Comparison of ENCODE assay signal across 9 mouse cellular contexts in genomic region chr14:27044221-27044966, GRCm38 (mm10). TPM values are rescaled to one million over a fixed set of nuclear protein-coding genes. Genes with fewer than 3 reads are reported as not detected.
DNase-seq lines count a peak whose midpoint lies in the region; ATAC-seq and TF ChIP-seq lines count a peak whose summit lies in the region.
"Had no signal": no experiment of that assay in that cellular context is flagged by ENCODE, and none has a peak within 500 bp of the region (broad histone marks: within the 10 kb centered on the region; RNA-seq: fewer than 3 reads in every experiment).

No protein-coding gene starts in this region.

- TF ChIP-seq POLR2A in embryonic fibroblast, embryonic 13.5 days (IDR thresholded peaks at IDR 0.05; ENCODE audit: low read depth, low read length) = 0 out of 2 replicates have a peak, but pooled peaks have one; percentile 33
- TF ChIP-seq POLR2A in small intestine, adult 2 months (IDR thresholded peaks at IDR 0.05; ENCODE audit: low read depth, low read length) = no peak

- H3K4me1 ChIP-seq in neural tube, embryonic 11.5 days (ENCODE audit: control insufficient read depth, insufficient read depth, low read length) = peaks cover 51% of the 10 kb centered on the region
- peaks cover 24% of the 10 kb centered on the region for H3K4me1 ChIP-seq in embryonic fibroblast, embryonic 13.5 days (ENCODE audit: control insufficient read depth, insufficient read depth, low read length)
- H3K4me1 ChIP-seq in hindbrain, embryonic 11.5 days (replicated peaks; ENCODE audit: control insufficient read depth, insufficient read depth, low read length) = peaks cover 10% of the 10 kb centered on the region; the same call in 1 of the 2 replicates
- peaks cover 26% of the 10 kb centered on the region; the same call in 1 of the 2 replicates for H3K4me1 ChIP-seq in small intestine, adult 2 months (ENCODE audit: control insufficient read depth, insufficient read depth, insufficient read length, low read length)
- H3K4me1 ChIP-seq in forebrain, postnatal 0 days (ENCODE audit: insufficient read depth) = 0 out of 2 replicates have a peak, but pooled peaks cover 3% of the 10 kb centered on the region

- H3K4me3 ChIP-seq in neural tube, embryonic 11.5 days (ENCODE audit: low read depth, low read length) = no peak overlapping the region
- no peak overlapping the region for H3K4me3 ChIP-seq in embryonic fibroblast, embryonic 13.5 days (ENCODE audit: insufficient read depth, low read length)
- H3K4me3 ChIP-seq in hindbrain, embryonic 11.5 days (ENCODE audit: low read depth, low read length) = no peak overlapping the region
- no peak overlapping the region for H3K4me3 ChIP-seq in small intestine, adult 2 months (ENCODE audit: low read depth, low read length)
- H3K4me3 ChIP-seq in forebrain, postnatal 0 days (ENCODE audit: low read depth, low read length) = no peak overlapping the region

- no peak overlapping the region for H3K9ac ChIP-seq in neural tube, embryonic 11.5 days (ENCODE audit: low read length)
- H3K9ac ChIP-seq in hindbrain, embryonic 11.5 days (ENCODE audit: low read depth, low read length) = no peak overlapping the region
- no peak overlapping the region for H3K9ac ChIP-seq in forebrain, postnatal 0 days

- H3K36me3 ChIP-seq in neural tube, embryonic 11.5 days (ENCODE audit: control insufficient read depth, insufficient read depth, low read length) = no peaks in the 10 kb centered on the region
- no peaks in the 10 kb centered on the region for H3K36me3 ChIP-seq in hindbrain, embryonic 11.5 days (ENCODE audit: control insufficient read depth, insufficient read depth, low read length)
- H3K36me3 ChIP-seq in small intestine, adult 2 months (ENCODE audit: control insufficient read depth, insufficient read depth, low read length) = no peaks in the 10 kb centered on the region
- H3K36me3 ChIP-seq in forebrain, postnatal 0 days (ENCODE audit: insufficient read depth) = no peaks in the 10 kb centered on the region

- no peak for TF ChIP-seq CTCF in embryonic fibroblast, embryonic 13.5 days (IDR thresholded peaks at IDR 0.05; ENCODE audit: borderline replicate concordance, insufficient read depth, low read length)
- TF ChIP-seq CTCF in small intestine, adult 2 months (IDR thresholded peaks at IDR 0.05; ENCODE audit: extremely low read depth, insufficient read length, insufficient replicate concordance, low read depth, low read length) = no peak
- TF ChIP-seq CTCF in forebrain, postnatal 0 days (IDR thresholded peaks at IDR 0.05; ENCODE audit: low read depth) = no peak

- DNase-seq in neural tube, embryonic 11.5 days (ENCODE audit: low spot score) = peak; percentile 48
- no peak for DNase-seq in neural tube, embryonic 10.5 days (ENCODE audit: extremely low spot score, low spot score)
- DNase-seq in hindbrain, embryonic 11.5 days (ENCODE audit: low spot score) = no peak
- no peak for DNase-seq in urinary bladder, postnatal 25 days (ENCODE audit: low spot score)
- DNase-seq in forebrain, postnatal 0 days = no peak

- H3K27ac ChIP-seq in neural tube, embryonic 11.5 days (ENCODE audit: low read depth, low read length) = peak overlapping the region; percentile 75
- H3K27ac ChIP-seq in embryonic fibroblast, embryonic 13.5 days (ENCODE audit: insufficient read depth, low read length) = peak overlapping the region; percentile 69
- H3K27ac ChIP-seq in hindbrain, embryonic 11.5 days (ENCODE audit: low read depth, low read length) = peak overlapping the region; percentile 59
- H3K27ac ChIP-seq in small intestine, adult 2 months (ENCODE audit: insufficient read depth, low read depth, low read length) = 0 out of 2 replicates have a peak overlapping the region, but pooled peaks have one; percentile 53
- H3K27ac ChIP-seq in forebrain, postnatal 0 days (ENCODE audit: low read depth, low read length) = no peak overlapping the region

- no peaks in the 10 kb centered on the region for H3K9me3 ChIP-seq in neural tube, embryonic 11.5 days (ENCODE audit: control insufficient read depth, low read length)
- H3K9me3 ChIP-seq in hindbrain, embryonic 11.5 days (ENCODE audit: control insufficient read depth, low read length) = no peaks in the 10 kb centered on the region
- no peaks in the 10 kb centered on the region for H3K9me3 ChIP-seq in forebrain, postnatal 0 days (ENCODE audit: low read length)

- H3K27me3 ChIP-seq in neural tube, embryonic 11.5 days (ENCODE audit: control insufficient read depth, insufficient read depth, low read length) = 0 out of 2 replicates have a peak, but pooled peaks cover 2% of the 10 kb centered on the region
- 0 out of 2 replicates have a peak, but pooled peaks cover 4% of the 10 kb centered on the region for H3K27me3 ChIP-seq in hindbrain, embryonic 11.5 days (ENCODE audit: control insufficient read depth, insufficient read depth, low read length)
- no peaks in the 10 kb centered on the region for H3K27me3 ChIP-seq in small intestine, adult 2 months (ENCODE audit: control insufficient read depth, insufficient read depth, low read length)
- H3K27me3 ChIP-seq in forebrain, postnatal 0 days (ENCODE audit: insufficient read depth, low read length) = peaks cover 6% of the 10 kb centered on the region; the same call in 1 of the 2 replicates

- WGBS in neural tube, embryonic 11.5 days = under 1% methylated on average over 11 of the region's 11 CpGs
- 2% methylated on average over 11 of the region's 11 CpGs for WGBS in hindbrain, embryonic 11.5 days
- 11% methylated on average over 11 of the region's 11 CpGs for WGBS in small intestine, adult 2 months
- 15% methylated on average over 11 of the region's 11 CpGs for WGBS in forebrain, postnatal 0 days

- peak; percentile 74 for ATAC-seq in neural tube, embryonic 11.5 days (ENCODE audit: insufficient read depth, low FRiP score, low TSS enrichment)
- ATAC-seq in hindbrain, embryonic 11.5 days (ENCODE audit: low FRiP score) = peak; percentile 67
- no peak for ATAC-seq in monocyte, adult 5-6 weeks (replicated peaks; ENCODE audit: insufficient number of reproducible peaks, low FRiP score, low TSS enrichment, poor library complexity, severe bottlenecking)
- no peak for ATAC-seq in forebrain, postnatal 0 days

- peak overlapping the region; percentile 31 for H3K4me2 ChIP-seq in neural tube, embryonic 11.5 days (ENCODE audit: low read depth)
- peak overlapping the region; percentile 26 for H3K4me2 ChIP-seq in hindbrain, embryonic 11.5 days (replicated peaks; ENCODE audit: low read depth, low read length)
- H3K4me2 ChIP-seq in forebrain, postnatal 0 days (ENCODE audit: low read depth) = no peak overlapping the region

RNA-seq across cellular contexts. Expression of gene Il17rd, which starts 5.7 kb away (rescaled TPM):
- polyA plus RNA-seq in neural tube, embryonic 11.5 days (2014; fragmentation: Nextera tagmentation; extraction: Ambion mirVana) = 3.7 and 4.1 TPM in 2 replicates
- polyA plus RNA-seq in embryonic fibroblast, embryonic 13.5 days (2011; ENCODE audit: insufficient read length, low read depth, missing spikeins) = 10.2 and 19.3 TPM in 2 replicates
- polyA plus RNA-seq in hindbrain, embryonic 11.5 days (2014; fragmentation: Nextera tagmentation; extraction: Ambion mirVana) = 5.3 and 5.7 TPM in 2 replicates
- 0.94 and 1.8 TPM in 2 replicates for polyA plus RNA-seq in small intestine, adult 2 months (2012; rRNA removed)
- 0.29 to 1.1 TPM (median 0.49 TPM) in 3 replicates for total RNA-seq in monocyte, adult 5-6 weeks (2017)
- 5.7 and 7.2 TPM in 2 replicates for total RNA-seq in forebrain, postnatal 0 days (2014; rRNA removed)
- 0.62 and 1.5 TPM in 2 replicates for polyA plus RNA-seq in forebrain, postnatal 0 days (2015; fragmentation: Nextera tagmentation; extraction: Ambion mirVana)

RNA-seq across cellular contexts. Expression of gene Hesx1, which starts 50.2 kb away (rescaled TPM):
- not detected in 2 replicates for polyA plus RNA-seq in neural tube, embryonic 11.5 days (2014; fragmentation: Nextera tagmentation; extraction: Ambion mirVana)
- polyA plus RNA-seq in embryonic fibroblast, embryonic 13.5 days (2011; ENCODE audit: insufficient read length, low read depth, missing spikeins) = not detected in 2 replicates
- polyA plus RNA-seq in hindbrain, embryonic 11.5 days (2014; fragmentation: Nextera tagmentation; extraction: Ambion mirVana) = 0.23 TPM in 1 of 2 replicates, not detected in the other
- not detected in 2 replicates for polyA plus RNA-seq in small intestine, adult 2 months (2012; rRNA removed)
- total RNA-seq in monocyte, adult 5-6 weeks (2017) = not detected in 3 replicates
- total RNA-seq in forebrain, postnatal 0 days (2014; rRNA removed) = not detected in 2 replicates
- not detected in 2 replicates for polyA plus RNA-seq in forebrain, postnatal 0 days (2015; fragmentation: Nextera tagmentation; extraction: Ambion mirVana)
- total RNA-seq: liver, adult 2 months had no signal
- polyA plus RNA-seq: liver, adult 2 months had no signal

Comparison
In these comparisons a context has a peak if more than half of its experiments do, and no peak if none do; other contexts are left out.
1. ATAC-seq: peak in neural tube, embryonic 11.5 days (single experiment) and hindbrain, embryonic 11.5 days (single experiment); none in monocyte, adult 5-6 weeks (single experiment) and forebrain, postnatal 0 days (single experiment).